Mouse (Mus musculus): ENCODE data around the gene Rarb.

Gene Rarb

GRCm38 (mm10) chr14:16578100-16578499, 240.9 kb downstream of the Rarb start:
- DNase-seq (ENCODE audit: low spot score): no peak

GRCm38 (mm10) chr14:16577049-16577448, 241.9 kb downstream of the Rarb start:
- no peak for DNase-seq (ENCODE audit: low spot score)

GRCm38 (mm10) chr14:16574925-16575721, 243.8 kb downstream of the Rarb start:
- DNase-seq (ENCODE audit: low spot score): peak; percentile 62

GRCm38 (mm10) chr14:16573475-16574171, 245.3 kb downstream of the Rarb start:
- no peak for DNase-seq (ENCODE audit: low spot score)

GRCm38 (mm10) chr14:16572755-16573340, 246.1 kb downstream of the Rarb start:
- DNase-seq (ENCODE audit: low spot score): no peak

GRCm38 (mm10) chr14:16569506-16570001, 249.4 kb downstream of the Rarb start:
- no peak for DNase-seq (ENCODE audit: low spot score)

- DNase-seq (ENCODE audit: low spot score): no peak
Measured at GRCm38 (mm10) chr14:16566920-16567319, 252.0 kb downstream of the Rarb start.

GRCm38 (mm10) chr14:16563912-16564311, 255.0 kb downstream of the Rarb start:
- no peak for DNase-seq (ENCODE audit: low spot score)

GRCm38 (mm10) chr14:16561496-16562170, 257.3 kb downstream of the Rarb start:
- DNase-seq (ENCODE audit: low spot score): no peak

GRCm38 (mm10) chr14:16559294-16560217, 259.4 kb downstream of the Rarb start:
- no peak for DNase-seq (ENCODE audit: low spot score)

- DNase-seq (ENCODE audit: low spot score): no peak
Measured at GRCm38 (mm10) chr14:16558033-16558432, 260.9 kb downstream of the Rarb start.

GRCm38 (mm10) chr14:16554643-16555459, 264.1 kb downstream of the Rarb start:
- DNase-seq (ENCODE audit: low spot score): no peak

GRCm38 (mm10) chr14:16554319-16554642, 264.7 kb downstream of the Rarb start:
- no peak for DNase-seq (ENCODE audit: low spot score)

- no peak for DNase-seq (ENCODE audit: low spot score)
Measured at GRCm38 (mm10) chr14:16552293-16552692, 266.7 kb downstream of the Rarb start.

GRCm38 (mm10) chr14:16551843-16552242, 267.1 kb downstream of the Rarb start:
- DNase-seq (ENCODE audit: low spot score): no peak

GRCm38 (mm10) chr14:16548200-16548576, 270.8 kb downstream of the Rarb start:
- DNase-seq (ENCODE audit: low spot score): no peak

- no peak for DNase-seq (ENCODE audit: low spot score)
Measured at GRCm38 (mm10) chr14:16547492-16548199, 271.3 kb downstream of the Rarb start.

- no peak for DNase-seq (ENCODE audit: low spot score)
Measured at GRCm38 (mm10) chr14:16544995-16545394, 274.0 kb downstream of the Rarb start.

GRCm38 (mm10) chr14:16541641-16542040, 277.3 kb downstream of the Rarb start:
- DNase-seq (ENCODE audit: low spot score): no peak

GRCm38 (mm10) chr14:16537433-16537832, 281.5 kb downstream of the Rarb start:
- DNase-seq (ENCODE audit: low spot score): no peak

Data from urinary bladder, postnatal 25 days (tissue).